Mouse (Mus musculus) embryonic fibroblast, embryonic 13.5 days (primary cell): ENCODE data around the gene 3110040M04Rik.
"Not testable (repeated sequence)": the region's sequence is repeated elsewhere in the genome, so short reads cannot be mapped to it uniquely, and the experiment has no call there.

Source experiments
- CTCF ChIP-seq: IDR thresholded peaks from 2 replicates; pipeline ENCODE4 v1.5.1; 2011; ENCODE audit warnings: mild to moderate bottlenecking, control low read depth, low read length, moderate library complexity, borderline replicate concordance; ENCODE audit not compliant: insufficient read depth
- POLR2A ChIP-seq: IDR thresholded peaks from 2 replicates; pipeline ENCODE4 v1.6.1; 2011; ENCODE audit warnings: low read depth, mild to moderate bottlenecking, control low read depth, low read length, moderate library complexity

DNA sequence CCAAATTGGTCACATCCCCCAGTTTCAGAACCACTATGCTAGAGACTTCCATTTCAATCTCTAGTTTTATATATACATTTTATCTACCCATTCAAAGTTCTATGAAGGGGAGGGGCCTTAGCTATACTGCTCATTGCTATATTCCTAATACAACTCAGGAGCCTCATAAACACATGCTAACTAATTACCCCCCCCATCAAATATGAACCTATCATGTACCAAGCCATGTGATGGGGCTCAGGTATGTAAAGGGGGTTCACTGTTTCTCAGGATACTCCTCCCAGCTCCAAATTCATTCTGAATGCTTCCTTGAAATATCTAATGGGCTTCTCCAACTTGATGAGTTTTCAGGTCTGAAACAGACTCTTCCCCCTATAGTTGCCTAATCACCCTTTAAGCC is 3.3 kb upstream of the 3110040M04Rik start:
- TF ChIP-seq POLR2A, CTCF: not testable (repeated sequence)
